Mouse (Mus musculus): ENCODE results near the gene Banp. TPM values are rescaled to one million over a fixed set of nuclear protein-coding genes. Genes with fewer than 3 reads are reported as not detected.

Gene Banp
- polyA plus RNA-seq, 1 experiment from 2014 or later = 14.5 TPM

DNA sequence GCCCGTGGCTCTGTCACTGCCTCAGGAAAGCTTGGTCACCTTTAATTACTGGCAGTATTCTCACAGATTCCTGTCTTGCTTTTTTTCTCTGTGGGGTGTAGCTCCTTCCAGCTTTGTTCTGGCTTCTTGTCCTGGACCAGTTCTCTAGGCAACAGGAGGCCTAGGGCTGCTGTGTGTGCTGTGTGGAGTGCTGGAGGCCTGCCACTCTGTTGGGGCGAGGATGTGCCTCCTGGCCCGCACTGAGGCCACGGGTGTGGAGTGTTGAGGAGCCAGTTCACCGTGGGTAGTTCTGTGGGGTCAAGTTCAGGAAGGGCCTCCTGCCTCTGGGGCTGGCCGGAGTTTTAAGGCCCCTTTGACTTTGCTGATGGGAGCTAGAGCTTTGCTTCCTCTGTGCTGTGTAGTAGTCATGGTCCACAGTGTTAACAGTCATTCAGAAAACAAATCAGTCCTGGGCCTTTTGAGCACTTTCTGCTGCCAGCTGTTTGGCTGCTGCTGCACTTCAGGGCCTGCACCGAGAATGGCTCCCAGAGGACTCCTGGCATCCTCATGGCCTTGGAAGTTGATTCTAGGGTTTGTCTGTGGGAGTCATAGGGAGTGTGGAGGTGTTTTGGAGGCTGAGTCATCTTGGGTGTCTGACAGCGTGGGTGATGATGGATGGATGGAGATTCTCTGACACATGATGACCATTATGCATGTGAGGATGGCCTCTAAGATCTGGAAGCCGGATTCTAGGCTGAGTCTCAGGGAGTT, 41.1 kb downstream of the Banp start:
- no peak for ATAC-seq (ENCODE audit: low read depth)
- WGBS (ENCODE audit: insufficient replicate concordance) = 84% methylated on average over 9 of the region's 9 CpGs

DNA sequence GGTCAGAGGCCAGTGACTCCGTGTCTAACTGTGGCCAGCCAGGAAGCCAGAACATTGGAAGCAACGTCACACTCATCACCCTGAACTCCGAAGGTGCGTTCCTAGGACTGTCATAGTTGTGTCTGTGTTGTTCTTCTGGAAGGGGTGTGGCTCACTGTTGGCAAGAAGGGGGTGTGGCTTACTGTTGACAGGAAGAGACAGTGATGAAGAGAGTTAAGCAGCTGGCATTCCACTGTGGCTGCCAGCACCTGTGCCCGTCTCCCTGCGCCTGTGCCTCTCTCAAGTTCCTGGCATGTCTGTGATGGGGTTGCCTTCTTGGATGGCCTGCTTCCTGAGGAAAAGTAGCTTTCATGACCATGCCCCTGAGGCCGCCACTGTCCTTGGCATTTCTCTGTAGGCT, 42.1 kb downstream of the Banp start:
- DNase-seq (no peak), ATAC-seq (ENCODE audit: low read depth) (0 out of 2 replicates have a peak, but pooled peaks have one; percentile 26)
- Histone ChIP-seq H3K9ac (no peak overlapping the region), H3K4me1 (replicated peaks) (no peaks in the 10 kb centered on the region), H3K27ac (no peak overlapping the region), H3K4me2 (no peak overlapping the region), H3K4me3 (replicated peaks) (no peak overlapping the region), H3K36me3 (peaks cover 84% of the 10 kb centered on the region), H3K9me3 (replicated peaks) (no peaks in the 10 kb centered on the region), H3K27me3 (no peaks in the 10 kb centered on the region)
- WGBS (ENCODE audit: insufficient replicate concordance) = 82% methylated on average over 7 of the region's 7 CpGs

More for the DNA sequence above, 41.1 kb downstream of the Banp start:
- Histone ChIP-seq H3K27me3 (no peaks in the 10 kb centered on the region), H3K4me2 (no peak overlapping the region), H3K4me3 (replicated peaks) (no peak overlapping the region), H3K4me1 (replicated peaks) (no peaks in the 10 kb centered on the region), H3K36me3 (peaks cover 87% of the 10 kb centered on the region), H3K9ac (no peak overlapping the region), H3K9me3 (replicated peaks) (no peaks in the 10 kb centered on the region), H3K27ac (no peak overlapping the region; the same call in 1 of the 2 replicates)
- no peak for DNase-seq

DNA sequence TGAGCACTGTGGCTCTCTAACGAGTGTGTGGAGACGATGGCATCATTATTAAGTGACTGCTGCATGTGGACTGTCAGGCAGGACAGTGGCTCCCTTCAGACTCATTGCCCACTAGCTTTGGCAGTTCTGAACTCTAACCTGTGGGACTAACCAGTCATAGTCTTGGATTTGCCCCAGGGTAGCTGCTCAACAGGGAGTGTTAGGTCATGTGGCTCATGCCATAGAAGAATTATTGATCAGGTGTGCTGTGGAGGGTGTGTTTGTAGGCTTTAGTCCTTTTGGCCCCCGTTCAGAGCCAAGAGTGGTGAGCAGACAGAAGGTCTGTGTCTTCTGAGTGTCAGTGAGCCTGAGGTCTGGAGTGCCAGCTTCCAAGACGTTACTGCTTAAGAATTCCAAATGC, 43.4 kb downstream of the Banp start:
- no peak overlapping the region for H3K4me2 ChIP-seq
- H3K27ac ChIP-seq = no peak overlapping the region
- H3K9me3 ChIP-seq (replicated peaks) = no peaks in the 10 kb centered on the region
- H3K27me3 ChIP-seq = no peaks in the 10 kb centered on the region
- no peaks in the 10 kb centered on the region for H3K4me1 ChIP-seq (replicated peaks)
- ATAC-seq (ENCODE audit: low read depth) (no peak), DNase-seq (no peak)
- no peak overlapping the region for H3K4me3 ChIP-seq (replicated peaks)
- 78% methylated on average over 4 of the region's 4 CpGs for WGBS (ENCODE audit: insufficient replicate concordance)
- peaks cover 87% of the 10 kb centered on the region for H3K36me3 ChIP-seq
- H3K9ac ChIP-seq = no peak overlapping the region

DNA sequence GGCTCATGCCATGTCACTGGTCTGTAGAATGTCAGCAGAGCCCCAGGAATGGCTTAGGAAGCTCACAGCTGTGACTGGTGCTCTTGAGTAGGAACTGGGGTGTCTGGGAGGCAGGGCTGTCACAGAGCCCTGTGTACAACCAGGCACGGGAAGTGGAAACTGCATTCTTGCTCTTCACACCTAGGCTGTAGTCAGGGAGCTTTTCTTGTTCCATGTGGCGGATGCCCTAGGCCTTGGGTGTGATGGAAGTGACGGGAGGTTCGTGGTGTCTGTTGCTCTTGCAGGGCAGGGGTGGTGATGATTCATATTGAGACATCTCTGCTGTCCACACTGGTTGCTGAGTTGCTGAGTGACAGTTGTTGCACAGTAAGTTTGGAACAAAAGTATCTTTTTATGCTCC, 45.6 kb downstream of the Banp start:
- Histone ChIP-seq H3K9me3 (replicated peaks) (no peaks in the 10 kb centered on the region), H3K4me2 (no peak overlapping the region), H3K36me3 (peaks cover 89% of the 10 kb centered on the region), H3K27me3 (no peaks in the 10 kb centered on the region), H3K27ac (no peak overlapping the region), H3K4me1 (replicated peaks) (no peaks in the 10 kb centered on the region), H3K4me3 (replicated peaks) (no peak overlapping the region), H3K9ac (no peak overlapping the region)
- ATAC-seq (ENCODE audit: low read depth) = no peak
- DNase-seq = no peak
- WGBS (ENCODE audit: insufficient replicate concordance) = 86% methylated on average over 4 of the region's 4 CpGs

DNA sequence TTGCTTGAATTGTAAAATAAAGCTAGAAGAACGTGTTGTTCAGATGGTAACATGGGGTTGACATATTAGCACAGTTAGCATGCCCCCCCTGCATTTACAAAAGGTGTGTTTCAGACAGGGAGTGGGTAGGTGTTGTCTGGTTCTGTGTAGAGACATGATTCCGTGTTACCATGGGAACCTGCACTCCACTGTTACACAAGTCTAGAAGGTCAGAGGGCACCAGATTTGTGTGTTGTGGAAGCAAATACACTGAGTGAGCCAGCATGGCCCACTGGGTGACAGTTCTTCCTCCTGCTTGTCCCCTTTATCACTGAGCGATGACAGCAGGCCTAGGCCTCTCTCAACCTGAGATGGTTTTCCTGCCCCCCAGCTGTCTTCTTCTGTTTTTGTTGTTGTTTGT, 46.3 kb downstream of the Banp start:
- Histone ChIP-seq H3K9ac (no peak overlapping the region), H3K9me3 (replicated peaks) (no peaks in the 10 kb centered on the region), H3K27ac (no peak overlapping the region), H3K4me1 (replicated peaks) (no peaks in the 10 kb centered on the region), H3K36me3 (peaks cover 87% of the 10 kb centered on the region), H3K27me3 (no peaks in the 10 kb centered on the region), H3K4me3 (replicated peaks) (no peak overlapping the region), H3K4me2 (no peak overlapping the region)
- DNase-seq = no peak
- peak; percentile 40; the same call in 1 of the 2 replicates for ATAC-seq (ENCODE audit: low read depth)
- 69% methylated on average over 3 of the region's 3 CpGs for WGBS (ENCODE audit: insufficient replicate concordance)

DNA sequence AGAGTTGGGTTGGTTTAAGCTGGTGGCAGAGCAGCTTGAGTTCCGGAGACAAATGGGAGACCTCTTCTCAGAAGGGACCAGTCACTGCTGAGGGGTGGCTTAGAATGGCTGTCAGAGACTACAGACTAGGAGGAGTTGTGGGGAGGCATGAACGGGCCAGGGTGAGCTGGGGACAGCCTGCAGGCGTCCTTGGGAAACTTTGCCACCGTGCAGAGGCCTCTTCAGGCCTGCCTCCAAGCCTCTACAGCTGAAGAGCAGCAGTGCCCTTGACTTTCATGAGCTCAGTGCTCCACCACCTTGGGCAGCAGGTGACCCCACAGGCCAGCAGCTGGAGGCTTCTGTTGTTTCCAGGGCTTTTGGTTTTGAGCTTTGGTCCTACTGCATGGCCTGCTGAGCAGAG, 49.1 kb downstream of the Banp start:
- Histone ChIP-seq H3K4me3 (replicated peaks) (no peak overlapping the region), H3K27me3 (no peaks in the 10 kb centered on the region), H3K9me3 (replicated peaks) (no peaks in the 10 kb centered on the region), H3K27ac (no peak overlapping the region), H3K4me2 (no peak overlapping the region), H3K9ac (no peak overlapping the region), H3K4me1 (replicated peaks) (no peaks in the 10 kb centered on the region), H3K36me3 (peaks cover 87% of the 10 kb centered on the region)
- no peak for ATAC-seq (ENCODE audit: low read depth)
- WGBS (ENCODE audit: insufficient replicate concordance) = 83% methylated on average over 4 of the region's 4 CpGs
- DNase-seq = no peak

DNA sequence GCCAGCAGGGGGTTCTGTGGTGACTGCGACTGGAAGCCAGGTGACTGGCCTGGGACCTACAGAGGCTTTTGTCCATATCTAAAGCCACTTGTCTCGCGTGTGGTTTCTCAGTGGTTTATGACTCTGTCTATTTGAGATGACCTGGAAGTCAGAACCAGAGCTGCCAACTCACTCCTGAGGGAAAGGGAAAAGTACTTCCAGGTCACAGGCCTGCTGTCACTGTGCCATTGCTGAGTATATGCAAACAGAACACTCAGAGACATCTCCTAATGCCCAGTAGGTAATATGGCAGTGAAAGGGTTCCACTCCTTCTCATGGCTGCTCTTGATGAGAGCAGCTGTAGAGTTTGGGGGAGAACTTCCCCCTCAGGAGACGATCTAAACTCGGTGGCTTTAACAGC, 49.7 kb downstream of the Banp start:
- Histone ChIP-seq H3K36me3 (peaks cover 88% of the 10 kb centered on the region), H3K9ac (no peak overlapping the region), H3K27me3 (no peaks in the 10 kb centered on the region), H3K4me3 (replicated peaks) (no peak overlapping the region), H3K4me1 (replicated peaks) (no peaks in the 10 kb centered on the region), H3K27ac (no peak overlapping the region), H3K9me3 (replicated peaks) (no peaks in the 10 kb centered on the region), H3K4me2 (no peak overlapping the region)
- ATAC-seq (ENCODE audit: low read depth) = no peak
- DNase-seq = no peak
- 71% methylated on average over 5 of the region's 5 CpGs for WGBS (ENCODE audit: insufficient replicate concordance)

DNA sequence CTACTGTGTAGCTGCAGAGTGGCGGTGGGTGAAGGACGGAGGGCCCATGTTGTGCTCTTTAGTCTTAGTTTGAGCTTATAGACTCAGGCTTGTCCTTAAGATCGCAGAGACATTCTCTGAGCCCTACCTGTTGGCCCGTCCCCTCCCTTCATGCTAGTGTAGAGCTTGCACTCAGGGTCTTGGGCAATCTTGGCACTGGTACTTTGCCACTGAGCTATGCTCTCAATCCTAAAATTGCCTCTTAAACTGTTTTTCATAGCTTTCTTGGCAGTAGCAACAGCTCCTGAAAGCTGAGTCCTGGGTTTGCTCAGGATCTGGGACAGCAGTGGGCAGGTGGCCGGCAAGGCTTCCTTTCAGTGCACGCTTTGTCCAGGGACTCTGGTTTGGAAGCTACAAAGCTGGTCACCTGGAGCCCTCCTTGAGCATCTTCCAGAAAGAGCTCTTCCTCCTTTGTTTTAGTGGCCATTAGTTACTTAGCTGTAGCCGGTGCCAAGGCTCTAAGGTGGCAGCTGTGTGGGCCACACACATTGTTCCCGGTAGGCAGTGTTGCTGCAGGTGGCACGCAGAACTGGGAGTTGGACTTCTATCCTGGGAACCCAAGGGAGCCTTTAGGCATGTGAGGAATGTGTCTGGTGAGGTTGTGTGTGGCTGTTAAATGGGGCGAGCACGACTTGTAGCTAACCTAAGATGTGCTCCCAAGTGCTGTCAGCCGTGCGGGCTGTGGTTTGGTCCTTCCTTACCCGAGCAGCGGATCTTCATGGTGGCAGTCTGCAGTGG, 52.0 kb downstream of the Banp start:
- H3K27me3 ChIP-seq = no peaks in the 10 kb centered on the region
- H3K4me1 ChIP-seq (replicated peaks) = no peaks in the 10 kb centered on the region
- peaks cover 87% of the 10 kb centered on the region for H3K36me3 ChIP-seq
- no peak overlapping the region for H3K27ac ChIP-seq
- ATAC-seq (ENCODE audit: low read depth) (no peak), DNase-seq (no peak)
- H3K9ac ChIP-seq = no peak overlapping the region
- H3K9me3 ChIP-seq (replicated peaks) = no peaks in the 10 kb centered on the region
- 89% methylated on average over 15 of the region's 15 CpGs for WGBS (ENCODE audit: insufficient replicate concordance)
- H3K4me2 ChIP-seq = no peak overlapping the region
- no peak overlapping the region for H3K4me3 ChIP-seq (replicated peaks)

DNA sequence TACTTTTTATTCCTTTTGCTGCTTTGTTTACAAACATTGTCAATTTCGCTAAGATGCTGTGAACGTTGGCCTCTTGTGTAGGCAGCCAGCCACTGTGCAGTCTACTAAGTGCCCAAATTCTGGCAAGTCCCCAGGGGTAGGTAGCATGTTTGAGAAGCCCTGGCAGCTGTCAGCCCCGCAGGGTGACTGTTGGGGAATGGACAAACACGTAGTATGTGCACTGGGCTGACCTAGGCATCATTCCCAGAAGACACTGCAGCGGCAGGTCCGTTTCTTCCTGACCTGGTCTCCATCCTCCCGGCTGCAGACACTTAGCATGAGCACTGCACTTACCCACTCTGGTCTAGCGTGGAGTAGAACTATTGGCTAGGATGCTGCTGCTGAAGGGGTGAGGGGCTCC, 54.1 kb downstream of the Banp start:
- Histone ChIP-seq H3K36me3 (peaks cover 85% of the 10 kb centered on the region), H3K27me3 (no peaks in the 10 kb centered on the region)
- WGBS (ENCODE audit: insufficient replicate concordance) = 78% methylated on average over 8 of the region's 8 CpGs

DNA sequence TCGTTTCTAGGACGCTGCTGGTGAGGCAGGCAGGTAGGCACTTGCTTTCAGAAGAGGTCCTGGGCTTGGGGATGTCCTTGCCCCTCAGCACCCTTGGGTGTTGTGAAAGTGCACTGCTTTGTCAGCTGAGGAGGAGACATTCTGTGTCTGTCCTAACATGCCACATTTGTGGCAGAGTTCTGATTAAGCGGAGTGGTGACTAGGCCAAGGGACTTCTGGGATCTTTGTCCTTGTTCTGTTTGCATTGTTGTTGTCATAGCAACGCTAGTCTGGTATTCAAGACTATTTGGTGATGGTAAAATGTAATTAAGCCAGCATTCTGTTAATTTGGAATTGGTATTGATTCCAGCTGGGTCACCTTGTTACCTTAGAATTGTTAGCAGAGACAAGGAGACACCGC, 54.6 kb downstream of the Banp start:
- no peak for ATAC-seq (ENCODE audit: low read depth)
- 85% methylated on average over 5 of the region's 5 CpGs for WGBS (ENCODE audit: insufficient replicate concordance)
- no peak for DNase-seq
- Histone ChIP-seq H3K4me2 (no peak overlapping the region), H3K9me3 (replicated peaks) (no peaks in the 10 kb centered on the region), H3K9ac (no peak overlapping the region), H3K27ac (no peak overlapping the region), H3K36me3 (peaks cover 85% of the 10 kb centered on the region), H3K27me3 (no peaks in the 10 kb centered on the region), H3K4me3 (replicated peaks) (no peak overlapping the region), H3K4me1 (replicated peaks) (no peaks in the 10 kb centered on the region)

More for the DNA sequence above, 54.1 kb downstream of the Banp start:
- Histone ChIP-seq H3K9me3 (replicated peaks) (no peaks in the 10 kb centered on the region), H3K9ac (no peak overlapping the region), H3K4me1 (replicated peaks) (no peaks in the 10 kb centered on the region), H3K27ac (no peak overlapping the region), H3K4me3 (replicated peaks) (no peak overlapping the region), H3K4me2 (no peak overlapping the region)
- no peak for ATAC-seq (ENCODE audit: low read depth)
- DNase-seq = no peak

DNA sequence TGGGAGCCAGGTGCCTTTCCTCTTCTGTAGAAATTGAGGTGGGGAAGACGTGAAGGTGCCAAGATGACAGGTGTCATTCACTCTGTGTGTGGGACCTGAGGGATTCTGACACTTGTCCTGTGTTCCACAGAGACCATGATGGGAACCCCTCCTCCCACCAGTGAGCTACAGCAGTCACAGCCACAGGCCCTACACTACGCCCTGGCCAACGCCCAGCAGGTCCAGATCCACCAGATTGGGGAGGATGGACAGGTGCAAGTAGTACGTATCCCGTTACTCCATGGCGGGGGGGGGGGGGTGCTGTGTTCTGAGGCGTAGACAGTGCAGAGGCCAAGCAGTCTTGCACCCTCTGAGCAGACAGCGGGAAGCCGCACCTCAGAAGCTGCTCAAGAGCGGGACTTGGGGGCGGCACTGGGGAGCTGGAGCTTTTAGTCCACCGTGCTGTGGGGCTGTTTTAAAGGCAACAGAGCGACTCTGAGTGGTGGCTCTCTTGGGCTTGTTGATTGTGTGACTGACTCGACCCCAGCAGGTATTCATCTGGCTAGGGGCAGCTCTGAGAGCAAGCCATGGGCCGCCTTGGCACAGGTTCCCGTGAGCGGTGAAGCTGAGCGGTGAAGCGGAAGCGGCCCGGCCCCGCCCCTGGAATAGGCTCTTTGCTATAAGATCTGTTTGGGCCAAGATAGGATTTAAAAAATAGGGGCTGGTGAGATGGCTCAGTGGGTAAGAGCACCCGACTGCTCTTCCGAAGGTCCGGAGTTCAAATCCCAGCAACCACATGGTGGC, 56.1 kb downstream of the Banp start:
- H3K27me3 ChIP-seq = no peaks in the 10 kb centered on the region
- ATAC-seq (ENCODE audit: low read depth) = no peak
- WGBS (ENCODE audit: insufficient replicate concordance) = 88% methylated on average over 25 of the region's 25 CpGs
- H3K36me3 ChIP-seq = peaks cover 84% of the 10 kb centered on the region
- H3K9ac ChIP-seq = no peak overlapping the region
- no peak overlapping the region for H3K4me2 ChIP-seq
- no peak for DNase-seq
- no peaks in the 10 kb centered on the region for H3K4me1 ChIP-seq (replicated peaks)
- H3K4me3 ChIP-seq (replicated peaks) = no peak overlapping the region
- H3K27ac ChIP-seq = no peak overlapping the region
- H3K9me3 ChIP-seq (replicated peaks) = no peaks in the 10 kb centered on the region

Measured in liver, embryonic 13.5 days (tissue).